Mouse (Mus musculus): ENCODE results near the gene Proser1. TPM values are rescaled to one million over a fixed set of nuclear protein-coding genes. Genes with fewer than 3 reads are reported as not detected.

Proser1 gene
- polyA plus RNA-seq, 1 experiment from 2014 or later = 20.9 TPM

Other genes starting within 250 kb of the Proser1 start
- 7.9 and 10.0 TPM in 2 replicates for gene Nhlrc3, start 334 bp upstream of the Proser1 start, polyA plus RNA-seq (2014; fragmentation: Nextera tagmentation; extraction: Ambion mirVana)
- not detected in 2 replicates for gene Stoml3, start 25.0 kb downstream of the Proser1 start, polyA plus RNA-seq (2014; fragmentation: Nextera tagmentation; extraction: Ambion mirVana)
- 1.1 TPM in 2 replicates for gene Frem2, start 193.7 kb downstream of the Proser1 start, polyA plus RNA-seq (2014; fragmentation: Nextera tagmentation; extraction: Ambion mirVana)